Mouse (Mus musculus) liver, embryonic 14.5 days (tissue): ENCODE data around the gene Insc. TPM values are rescaled to one million over a fixed set of nuclear protein-coding genes. Genes with fewer than 3 reads are reported as not detected.
A peak's percentile ranks its signal among the peaks of the same experiment; 100 is the strongest.
"Not testable (repeated sequence)": the region's sequence is repeated elsewhere in the genome, so short reads cannot be mapped to it uniquely, and the experiment has no call there.

Experiments used
- ATAC-seq: fragments of 200-750 bp; cut with Nextera tagmentation; 2 replicates; pipeline ENCODE4 v1.8.0; 2017; ENCODE audit warnings: moderate number of reproducible peaks, mild to moderate bottlenecking, moderate library complexity; ENCODE audit not compliant: insufficient read depth
- DNase-seq, 3 experiments: peaks; one replicate each; pipeline ENCODE4 v3.0.0-alpha.2; 2012 to 2013; ENCODE audit warnings: low read depth in 3 of 3, low spot score in 3 of 3
- H3K27ac ChIP-seq: fragments of 300-500 bp; sonication (generic); 2 replicates; pipeline ENCODE4 v1.5.1; 2014; ENCODE audit warnings: moderate library complexity, mild to moderate bottlenecking, control low read depth, inconsistent platforms
- H3K27me3 ChIP-seq: fragments of 300-500 bp; sonication (generic); 2 replicates; pipeline ENCODE4 v1.6.1; 2014; ENCODE audit warnings: mild to moderate bottlenecking, low read length, moderate library complexity; ENCODE audit not compliant: control insufficient read depth, insufficient read depth
- H3K36me3 ChIP-seq: fragments of 300-500 bp; sonication (generic); replicated peaks from 2 replicates; pipeline ENCODE4 v1.6.1; 2014; ENCODE audit warnings: low read depth; ENCODE audit not compliant: control insufficient read depth, insufficient read depth
- H3K4me1 ChIP-seq, 2 experiments: fragments of 200-500 bp in 1 of 2; fragments of 300-500 bp in 1 of 2; sonication (generic) in 1 of 2; replicated peaks; 2 replicates each; pipeline ENCODE4 v1.6.1; 2012 to 2014; ENCODE audit warnings: antibody characterized with exemption in 1 of 2, inconsistent platforms in 1 of 2, low read length in 1 of 2; ENCODE audit not compliant: control insufficient read depth in 2 of 2, insufficient read depth in 2 of 2
- H3K4me2 ChIP-seq: fragments of 300-500 bp; sonication (generic); 2 replicates; pipeline ENCODE4 v1.6.1; 2014; ENCODE audit warnings: low read depth, mild to moderate bottlenecking, control low read depth, moderate library complexity
- H3K4me3 ChIP-seq, 2 experiments: fragments of 200-500 bp in 1 of 2; fragments of 300-500 bp in 1 of 2; sonication (generic) in 1 of 2; 2 replicates each; pipeline ENCODE4 v1.5.1; 2012 to 2014; ENCODE audit warnings: low read depth in 2 of 2, low read length in 2 of 2, mild to moderate bottlenecking in 2 of 2, control low read depth in 1 of 2, inconsistent platforms in 1 of 2, moderate library complexity in 1 of 2; ENCODE audit not compliant: insufficient read depth in 1 of 2
- H3K9ac ChIP-seq: fragments of 300-500 bp; sonication (generic); replicated peaks from 2 replicates; pipeline ENCODE4 v1.6.1; 2014; ENCODE audit warnings: mild to moderate bottlenecking, control low read depth, moderate library complexity
- H3K9me3 ChIP-seq: fragments of 300-500 bp; sonication (generic); 2 replicates; pipeline ENCODE4 v1.6.1; 2016; ENCODE audit warnings: low read length, mixed read lengths; ENCODE audit not compliant: control insufficient read depth
- CTCF ChIP-seq: IDR thresholded peaks from 2 replicates; pipeline ENCODE4 v1.5.1; 2016; ENCODE audit warnings: antibody characterized with exemption, low read depth, control low read depth
- EP300 ChIP-seq: IDR thresholded peaks from 2 replicates; pipeline ENCODE4 v1.6.1; 2016; ENCODE audit warnings: antibody characterized with exemption, low read depth
- WGBS: fragments of 180-500 bp; shearing (Covaris S2); extraction: QIAGEN DNeasy Blood & Tissue Kit; methylation state at CpG from one replicate; pipeline ENCODE4 v1.1.7; 2014; ENCODE audit not compliant: insufficient replicate concordance; 5-methylcytosine and 5-hydroxymethylcytosine counted together
- polyA plus RNA-seq, 2 experiments: library from polyadenylated mRNA; depleted of rRNA in 1 of 2; stranded (reverse) in 1 of 2; unstranded in 1 of 2; fragments of >200 nt; fragmentation: Nextera tagmentation in 1 of 2; extraction: Ambion mirVana in 1 of 2; gene quantifications; 2 replicates each; pipeline versions ENCODE4 v1.2.1 to v1.2.3; 2012 to 2014

The Insc gene
- polyA plus RNA-seq, 2 experiments, result 10.9 to 12.8 TPM

DNA sequence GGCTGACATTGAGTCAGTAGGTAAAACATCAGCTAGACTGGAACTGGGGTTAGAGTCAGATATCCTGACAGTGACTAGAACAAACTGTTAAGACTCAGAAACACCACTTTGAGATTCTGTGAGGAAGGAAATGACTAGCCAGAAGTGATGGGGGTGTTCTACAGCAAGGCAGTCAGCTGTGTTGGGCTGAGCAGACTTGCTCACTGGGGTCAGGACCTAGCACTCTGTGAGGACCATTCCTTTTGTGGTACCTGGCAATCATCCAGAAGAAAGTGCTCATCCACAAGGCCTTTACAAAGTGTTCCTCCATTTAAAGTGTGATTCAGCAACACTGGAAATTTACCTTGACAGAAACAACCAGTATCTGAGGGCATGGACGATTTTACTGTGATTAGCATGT is 31.0 kb upstream of the Insc start:
- no peak overlapping the region for H3K4me2 ChIP-seq
- H3K4me3 ChIP-seq, result no peak overlapping the region
- TF ChIP-seq EP300, result no peak
- no peak for TF ChIP-seq CTCF
- DNase-seq (no peak), ATAC-seq (no peak)
- no peak overlapping the region for H3K27ac ChIP-seq
- H3K9me3 ChIP-seq, result no peaks in the 10 kb centered on the region
- WGBS, result 34% methylated on average over 1 of the region's 1 CpGs
- H3K4me1 ChIP-seq, result no peaks in the 10 kb centered on the region
- H3K36me3 ChIP-seq, result no peaks in the 10 kb centered on the region
- no peak overlapping the region for H3K9ac ChIP-seq
- no peaks in the 10 kb centered on the region for H3K27me3 ChIP-seq

DNA sequence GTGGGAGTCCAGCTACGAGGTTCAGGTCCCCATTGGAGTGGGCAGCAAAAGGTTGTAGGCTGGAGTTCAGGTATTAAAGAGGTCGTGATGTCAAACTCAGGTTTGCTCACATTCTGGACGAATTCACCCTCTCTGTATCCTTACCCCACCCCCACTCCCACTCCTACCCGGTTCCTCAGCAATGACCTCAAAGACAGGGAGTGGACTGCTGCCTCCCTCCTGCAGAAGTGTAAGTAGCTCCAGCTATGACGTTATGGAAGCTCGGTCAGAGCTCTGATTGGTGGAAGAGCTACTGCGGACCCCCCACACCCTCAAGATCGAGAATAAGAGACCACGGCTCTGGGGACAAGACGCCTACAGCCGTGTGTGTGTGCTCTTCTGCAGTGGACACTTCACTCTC is 25.2 kb upstream of the Insc start, which contains the start of gene Calcb:
Calcb (plus strand) TSS at position 344 of the 400 bp plus-strand sequence.
- Histone ChIP-seq H3K9me3 (no peaks in the 10 kb centered on the region), H3K4me3 (no peak within 1 kb of the TSS), H3K4me1 (no peaks in the 10 kb centered on the region), H3K27me3 (peaks cover 17% of the 10 kb centered on the region), H3K4me2 (no peak within 1 kb of the TSS), H3K27ac (no peak within 1 kb of the TSS), H3K36me3 (no peaks in the 10 kb centered on the region), H3K9ac (no peak within 1 kb of the TSS)
- DNase-seq (no peak), ATAC-seq (no peak)
- TF ChIP-seq EP300 (no peak), CTCF (no peak)
- whole genome bisulfite sequencing, result 5% methylated on average over 11 of the region's 11 CpGs

DNA sequence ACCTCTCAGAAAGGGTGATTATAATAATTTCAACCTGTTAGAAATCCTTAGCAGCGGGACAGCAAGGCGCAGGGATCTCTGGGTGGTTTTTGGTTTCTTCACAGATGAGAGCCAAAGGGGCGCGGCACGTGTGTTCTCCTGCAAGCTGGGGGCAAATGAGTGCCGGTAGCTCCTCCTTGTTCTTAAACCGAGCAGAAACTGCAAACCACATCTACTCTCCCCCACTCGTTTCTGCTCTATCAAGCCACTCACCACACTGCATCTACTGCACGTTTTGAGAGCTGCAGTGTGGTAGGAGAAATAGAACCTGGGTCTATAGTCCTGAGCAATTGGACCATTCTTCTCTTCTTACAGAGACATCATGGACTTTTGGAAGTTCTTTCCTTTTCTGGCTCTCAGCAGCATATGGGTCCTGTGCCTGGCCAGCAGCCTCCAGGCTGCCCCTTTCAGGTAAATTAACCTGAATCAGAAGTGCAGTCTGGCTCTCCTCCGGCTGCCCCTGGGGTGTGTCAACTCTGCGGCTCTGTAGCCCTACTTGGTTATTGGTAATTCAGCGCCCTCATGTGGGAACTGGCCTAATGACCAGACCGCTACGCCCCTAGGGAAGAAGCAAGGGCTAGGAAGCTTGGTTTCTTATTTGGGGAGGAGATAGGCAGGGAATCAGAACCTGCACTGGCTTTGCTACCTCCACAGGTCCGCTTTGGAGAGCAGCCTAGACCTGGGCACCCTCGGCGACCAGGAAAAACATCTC is 23.9 kb upstream of the Insc start:
- no peak overlapping the region for H3K27ac ChIP-seq
- 2% methylated on average over 17 of the region's 17 CpGs for WGBS
- peaks cover 17% of the 10 kb centered on the region for H3K27me3 ChIP-seq
- no peaks in the 10 kb centered on the region for H3K9me3 ChIP-seq
- DNase-seq, result no peak
- no peak for ATAC-seq
- H3K4me3 ChIP-seq, result no peak overlapping the region
- H3K4me2 ChIP-seq, result no peak overlapping the region
- H3K4me1 ChIP-seq, result no peaks in the 10 kb centered on the region
- H3K9ac ChIP-seq, result no peak overlapping the region
- TF ChIP-seq EP300 (no peak), CTCF (peak; percentile 44)
- no peaks in the 10 kb centered on the region for H3K36me3 ChIP-seq

- WGBS, result 41% methylated on average over 4 of the region's 4 CpGs
- not testable (repeated sequence) for H3K36me3 ChIP-seq, H3K9ac ChIP-seq, H3K4me1 ChIP-seq, DNase-seq, H3K27me3 ChIP-seq, H3K9me3 ChIP-seq, H3K27ac ChIP-seq, H3K4me3 ChIP-seq, H3K4me2 ChIP-seq, ATAC-seq
- peak; percentile 44 for TF ChIP-seq CTCF
Observed at GRCm38 (mm10) chr7:114729696-114730095, 13.8 kb upstream of the Insc start.

DNA sequence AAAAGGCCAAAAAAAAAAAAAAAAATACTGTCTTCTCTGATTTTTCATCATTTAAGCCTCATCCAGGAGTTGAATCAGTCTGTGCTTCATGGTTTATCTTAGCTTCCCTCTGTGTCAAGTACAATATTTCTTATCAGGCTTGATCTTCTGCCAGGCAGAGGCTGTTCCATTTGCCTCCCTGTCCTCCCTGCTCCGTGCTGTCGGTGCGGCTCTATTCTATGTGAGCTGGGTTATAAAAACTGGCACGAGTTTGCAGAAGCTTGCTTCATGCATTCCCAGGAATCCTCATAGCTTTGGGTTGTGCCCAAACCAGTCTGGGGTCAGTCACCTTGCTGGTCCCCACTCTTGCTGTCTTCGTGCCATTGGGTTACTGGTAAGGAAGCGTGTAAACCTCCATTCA is 12.3 kb upstream of the Insc start:
- no peak for TF ChIP-seq CTCF
- no peak for TF ChIP-seq EP300
- no peaks in the 10 kb centered on the region for H3K9me3 ChIP-seq
- H3K9ac ChIP-seq, result no peak overlapping the region
- DNase-seq, result no peak
- H3K4me2 ChIP-seq, result no peak overlapping the region
- no peak overlapping the region for H3K27ac ChIP-seq
- H3K4me1 ChIP-seq, result no peaks in the 10 kb centered on the region
- H3K36me3 ChIP-seq, result no peaks in the 10 kb centered on the region
- no peak for ATAC-seq
- H3K4me3 ChIP-seq, result no peak overlapping the region
- no peaks in the 10 kb centered on the region for H3K27me3 ChIP-seq
- 55% methylated on average over 6 of the region's 6 CpGs for WGBS
